Mouse (Mus musculus) limb, embryonic 15.5 days (tissue): ENCODE results near the gene Nap1l4. TPM values are rescaled to one million over a fixed set of nuclear protein-coding genes. Genes with fewer than 3 reads are reported as not detected.
"Not testable (repeated sequence)": the region's sequence is repeated elsewhere in the genome, so short reads cannot be mapped to it uniquely, and the experiment has no call there.

Source experiments
- ATAC-seq: fragments of 200-750 bp; cut with Nextera tagmentation; 2 replicates; pipeline ENCODE4 v1.8.0; 2017; ENCODE audit warnings: low read depth, moderate TSS enrichment; ENCODE audit not compliant: insufficient number of reproducible peaks, low FRiP score, low TSS enrichment
- H3K27ac ChIP-seq: fragments of 300-500 bp; sonication (generic); 2 replicates; pipeline ENCODE4 v1.5.1; 2015; ENCODE audit warnings: moderate library complexity, mild to moderate bottlenecking, inconsistent platforms
- H3K27me3 ChIP-seq: fragments of 300-500 bp; sonication (generic); 2 replicates; pipeline ENCODE4 v1.6.1; 2015; ENCODE audit warnings: inconsistent platforms
- H3K36me3 ChIP-seq: fragments of 300-500 bp; sonication (generic); 2 replicates; pipeline ENCODE4 v1.6.1; 2015; ENCODE audit warnings: inconsistent platforms
- H3K4me1 ChIP-seq: fragments of 300-500 bp; sonication (generic); 2 replicates; pipeline ENCODE4 v1.6.1; 2015; ENCODE audit warnings: inconsistent platforms
- H3K4me2 ChIP-seq: fragments of 300-500 bp; sonication (generic); 2 replicates; pipeline ENCODE4 v1.6.1; 2015; ENCODE audit warnings: mild to moderate bottlenecking, inconsistent platforms
- H3K4me3 ChIP-seq: fragments of 300-500 bp; sonication (generic); 2 replicates; pipeline ENCODE4 v1.5.1; 2015; ENCODE audit warnings: mild to moderate bottlenecking, inconsistent platforms
- H3K9ac ChIP-seq: fragments of 300-500 bp; sonication (generic); 2 replicates; pipeline ENCODE4 v1.6.1; 2015; ENCODE audit warnings: inconsistent platforms
- H3K9me3 ChIP-seq: fragments of 300-500 bp; sonication (generic); 2 replicates; pipeline ENCODE4 v1.6.1; 2016; ENCODE audit warnings: inconsistent platforms
- WGBS: fragments of 180-500 bp; shearing (Covaris S2); methylation state at CpG from one replicate; pipeline ENCODE4 v1.1.7; 2015; 5-methylcytosine and 5-hydroxymethylcytosine counted together
- polyA plus RNA-seq: library from polyadenylated mRNA; unstranded; fragments of >200 nt; fragmentation: Nextera tagmentation; extraction: Ambion mirVana; gene quantifications from 2 replicates; pipeline ENCODE4 v1.2.1, GENCODE M21; 2015

The Nap1l4 gene
- polyA plus RNA-seq, 1 experiment from 2014 or later = 211 TPM

DNA sequence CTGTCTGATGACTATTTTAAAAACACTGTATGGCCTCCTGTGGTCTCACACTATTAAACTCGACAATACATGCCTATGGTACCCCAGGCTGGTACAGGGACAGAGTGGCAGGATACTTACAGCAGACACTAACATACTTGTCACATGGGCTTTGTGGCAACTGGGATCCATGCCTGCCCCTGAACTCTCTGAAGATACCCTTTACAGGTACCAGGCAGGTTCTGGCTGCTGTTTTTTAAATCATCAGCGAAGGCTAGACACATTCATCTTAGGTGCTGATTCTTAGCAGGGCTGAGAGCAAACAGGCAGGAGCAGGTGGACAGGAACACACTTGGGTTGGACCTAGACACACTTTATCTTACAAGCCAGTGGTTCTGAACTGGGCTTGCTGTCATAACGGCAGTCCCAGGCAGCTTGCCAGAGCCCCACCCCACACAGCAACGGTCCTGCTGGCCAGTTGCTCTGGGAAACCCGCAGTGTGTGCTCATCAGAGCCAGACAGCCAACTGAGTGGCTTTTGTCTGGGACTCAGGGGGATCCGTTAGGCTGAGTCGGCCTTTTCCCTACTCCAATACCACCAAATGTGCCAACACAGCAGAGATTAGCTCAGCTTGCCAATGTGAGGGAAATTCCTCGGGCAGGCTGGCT is 8.2 kb upstream of the Nap1l4 start:
- no peaks in the 10 kb centered on the region for H3K4me1 ChIP-seq
- no peak for ATAC-seq
- no peaks in the 10 kb centered on the region for H3K27me3 ChIP-seq
- WGBS = 80% methylated on average over 8 of the region's 8 CpGs
- no peak overlapping the region for H3K27ac ChIP-seq
- H3K9ac ChIP-seq = no peak overlapping the region
- no peak overlapping the region for H3K4me2 ChIP-seq
- peaks cover 73% of the 10 kb centered on the region for H3K36me3 ChIP-seq
- no peaks in the 10 kb centered on the region for H3K9me3 ChIP-seq
- no peak overlapping the region for H3K4me3 ChIP-seq

DNA sequence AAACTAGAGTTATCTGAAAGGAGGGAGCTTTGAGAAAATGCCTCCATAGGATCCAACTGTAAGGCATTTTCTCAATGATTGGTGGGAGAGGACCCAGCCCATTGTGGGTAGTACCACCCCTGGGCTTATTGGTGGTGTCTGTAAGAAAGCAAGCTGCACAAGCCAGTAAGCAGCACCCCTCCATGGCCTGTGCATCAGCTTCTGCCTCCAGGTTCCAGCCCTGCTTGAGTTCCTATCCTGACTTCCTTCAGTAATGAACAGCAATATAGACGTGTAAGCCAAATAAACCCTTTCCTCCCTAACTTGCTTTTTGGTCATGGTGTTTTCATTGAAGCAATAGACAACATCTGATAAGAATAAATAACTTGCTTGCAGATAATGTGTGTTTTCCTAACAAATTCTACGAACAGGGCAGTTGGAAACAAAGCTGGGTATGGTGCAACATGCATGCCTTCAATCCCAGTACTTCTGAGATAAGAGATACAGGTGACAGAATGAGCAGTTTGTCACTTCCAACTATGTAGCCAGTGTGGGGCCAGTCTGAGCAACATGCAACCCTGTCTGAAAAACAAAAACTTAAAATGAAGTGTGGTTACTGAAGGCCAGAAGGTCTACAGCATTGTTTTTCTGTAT is 798 bp upstream of the Nap1l4 start:
- ATAC-seq = 0 out of 2 replicates have a peak, but pooled peaks have one; percentile 3
- WGBS = 34% methylated on average over 2 of the region's 2 CpGs

DNA sequence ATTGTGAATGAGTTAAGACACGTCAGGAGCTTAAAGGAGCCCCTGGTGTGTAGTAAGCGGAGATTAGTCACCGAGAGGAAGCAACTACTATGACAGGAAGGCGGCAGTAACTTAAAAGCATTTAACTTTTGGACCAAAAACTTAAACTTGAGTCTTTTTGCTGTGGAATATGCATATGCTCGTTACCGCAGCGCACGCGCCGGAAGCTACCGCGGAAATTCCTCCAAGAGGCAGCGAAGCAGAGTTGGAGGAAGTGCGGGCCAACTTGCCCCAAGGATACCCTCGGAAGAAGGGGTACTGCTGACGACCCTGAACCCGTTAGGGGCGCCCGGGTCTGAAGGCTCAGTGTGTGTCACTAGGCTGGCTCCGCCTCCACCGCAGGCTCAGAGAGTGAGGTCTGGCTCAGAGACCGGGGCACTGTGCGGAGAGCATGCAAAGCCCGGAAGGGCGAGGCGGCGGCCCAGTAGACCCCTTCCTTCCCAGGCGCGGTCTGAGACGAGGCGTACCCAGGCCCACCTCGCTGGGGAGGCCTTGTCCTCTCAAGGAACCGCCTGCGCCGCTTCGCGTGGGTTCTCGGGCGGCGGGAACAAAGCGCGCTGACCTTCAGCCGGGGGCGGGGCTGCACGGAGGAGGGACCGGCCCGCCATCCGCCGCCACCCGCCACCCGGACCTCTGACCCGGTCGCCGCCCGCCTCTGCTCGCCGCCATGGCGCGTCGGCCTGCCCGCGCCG is 510 bp downstream of the Nap1l4 start:
- H3K4me1 ChIP-seq = peaks cover 13% of the 10 kb centered on the region
- H3K4me2 ChIP-seq = peak overlapping the region; percentile 56
- H3K9ac ChIP-seq = peak overlapping the region; percentile 81
- no peaks in the 10 kb centered on the region for H3K27me3 ChIP-seq
- H3K9me3 ChIP-seq = no peaks in the 10 kb centered on the region
- ATAC-seq = peak; percentile 60
- WGBS = under 1% methylated on average over 61 of the region's 63 CpGs
- H3K4me3 ChIP-seq = peak overlapping the region; percentile 98
- H3K36me3 ChIP-seq = no peaks in the 10 kb centered on the region; the same call in 1 of the 2 replicates
- peak overlapping the region; percentile 94 for H3K27ac ChIP-seq

More for the DNA sequence above, 798 bp upstream of the Nap1l4 start:
- peak overlapping the region; percentile 79 for H3K9ac ChIP-seq
- H3K4me1 ChIP-seq = peaks cover 9% of the 10 kb centered on the region
- H3K4me2 ChIP-seq = peak overlapping the region; percentile 87
- peak overlapping the region; percentile 94 for H3K27ac ChIP-seq
- no peaks in the 10 kb centered on the region for H3K27me3 ChIP-seq
- H3K36me3 ChIP-seq = peaks cover under 1% of the 10 kb centered on the region; the same call in 1 of the 2 replicates
- peak overlapping the region; percentile 98 for H3K4me3 ChIP-seq
- no peaks in the 10 kb centered on the region for H3K9me3 ChIP-seq

DNA sequence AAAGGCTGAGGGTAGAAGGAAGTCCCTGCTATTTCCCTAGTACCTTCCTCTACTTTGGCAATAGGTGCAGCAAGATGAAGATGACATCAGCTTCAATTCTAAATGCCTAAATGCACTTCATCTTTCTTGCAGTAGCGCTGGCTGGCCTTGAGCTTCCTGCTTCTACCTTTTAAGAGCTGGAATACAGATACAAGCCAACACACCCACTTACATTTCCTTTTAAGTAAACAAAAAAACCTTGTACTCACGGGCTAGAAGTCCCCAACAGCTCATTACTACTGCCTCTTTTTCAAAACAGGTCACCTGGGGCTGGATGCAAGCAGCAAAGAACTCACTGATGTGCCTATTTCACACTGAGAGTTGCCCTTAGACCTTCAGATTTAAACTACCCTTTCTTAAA is 2.4 kb downstream of the Nap1l4 start:
- no peak overlapping the region for H3K27ac ChIP-seq
- no peak for ATAC-seq
- no peaks in the 10 kb centered on the region; the same call in 1 of the 2 replicates for H3K36me3 ChIP-seq
- no peaks in the 10 kb centered on the region for H3K9me3 ChIP-seq
- 51% methylated on average over 2 of the region's 2 CpGs for WGBS
- H3K4me2 ChIP-seq = no peak overlapping the region
- no peaks in the 10 kb centered on the region for H3K27me3 ChIP-seq
- H3K4me1 ChIP-seq = peaks cover 13% of the 10 kb centered on the region
- H3K9ac ChIP-seq = no peak overlapping the region
- no peak overlapping the region for H3K4me3 ChIP-seq

DNA sequence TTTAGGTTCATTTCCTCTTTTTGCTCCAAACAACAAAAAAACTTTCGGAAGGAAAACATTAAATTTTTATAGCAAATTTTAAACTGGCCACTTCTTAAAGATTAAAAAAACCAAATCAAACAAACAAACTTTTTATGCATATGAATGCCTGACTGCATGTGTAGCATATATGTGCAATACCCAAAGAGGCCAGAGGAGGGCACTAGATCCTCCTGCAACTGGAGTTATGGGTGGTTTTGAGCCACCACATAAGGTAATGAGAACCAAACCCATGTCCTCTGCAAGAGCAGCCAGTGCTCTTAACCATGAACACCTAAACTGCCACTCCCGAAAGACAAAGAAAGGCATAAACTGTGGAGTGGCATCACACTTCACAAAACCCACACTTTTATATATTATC is 4.5 kb downstream of the Nap1l4 start:
- Histone ChIP-seq H3K4me1 (peaks cover 9% of the 10 kb centered on the region), H3K27me3 (no peaks in the 10 kb centered on the region), H3K9me3 (no peaks in the 10 kb centered on the region), H3K4me3 (no peak overlapping the region), H3K27ac (no peak overlapping the region), H3K9ac (no peak overlapping the region), H3K4me2 (no peak overlapping the region), H3K36me3 (peaks cover 14% of the 10 kb centered on the region)
- WGBS = 87% methylated on average over 2 of the region's 2 CpGs
- no peak for ATAC-seq

DNA sequence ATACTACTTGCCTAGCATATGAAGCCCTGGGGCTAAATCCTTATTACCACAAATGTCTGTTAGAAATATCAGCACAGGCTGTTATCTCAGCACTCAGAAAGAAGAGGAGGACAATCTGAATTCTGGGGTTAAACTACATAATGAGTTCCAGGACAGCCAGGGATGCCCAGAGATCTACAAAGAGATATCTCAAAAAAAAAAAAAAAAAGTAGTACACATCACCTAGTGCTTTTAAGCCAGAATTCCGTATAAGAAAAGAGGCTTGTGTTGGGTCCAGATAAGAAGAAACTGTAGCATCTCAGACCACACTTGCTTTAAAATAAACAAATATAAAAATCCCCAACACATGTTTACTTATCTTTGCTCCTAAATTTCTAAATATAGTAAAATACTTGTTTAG is 10.2 kb downstream of the Nap1l4 start:
- Histone ChIP-seq H3K36me3 (peaks cover 67% of the 10 kb centered on the region), H3K27ac (no peak overlapping the region), H3K4me3 (no peak overlapping the region), H3K4me1 (no peaks in the 10 kb centered on the region; the same call in 1 of the 2 replicates), H3K27me3 (no peaks in the 10 kb centered on the region), H3K4me2 (no peak overlapping the region), H3K9ac (no peak overlapping the region), H3K9me3 (no peaks in the 10 kb centered on the region)
- 74% methylated on average over 1 of the region's 1 CpGs for WGBS
- ATAC-seq = no peak

DNA sequence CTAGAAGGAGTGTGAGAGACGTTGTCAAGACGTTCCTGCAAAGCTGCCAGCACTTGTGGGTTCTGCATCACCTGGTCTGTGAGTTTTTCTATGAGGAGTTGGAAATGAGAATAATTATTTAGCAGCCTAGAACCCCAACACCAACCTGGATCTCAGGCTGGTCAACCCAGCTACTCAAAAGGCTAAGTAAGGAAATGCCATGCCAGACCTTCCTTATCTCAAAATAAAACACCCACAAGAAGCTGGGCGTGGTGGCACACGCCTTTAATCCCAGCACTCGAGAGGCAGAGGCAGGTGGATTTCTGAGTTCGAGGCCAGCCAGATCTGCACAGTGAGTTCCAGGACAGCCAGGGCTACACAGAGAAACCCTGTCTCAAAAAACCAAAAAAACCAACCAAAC is 10.7 kb downstream of the Nap1l4 start:
- H3K9ac ChIP-seq, H3K27ac ChIP-seq, ATAC-seq, H3K9me3 ChIP-seq, H3K27me3 ChIP-seq, H3K4me1 ChIP-seq, H3K4me2 ChIP-seq, H3K4me3 ChIP-seq: not testable (repeated sequence)
- WGBS = 84% methylated on average over 6 of the region's 6 CpGs
- peaks cover 72% of the 10 kb centered on the region for H3K36me3 ChIP-seq

DNA sequence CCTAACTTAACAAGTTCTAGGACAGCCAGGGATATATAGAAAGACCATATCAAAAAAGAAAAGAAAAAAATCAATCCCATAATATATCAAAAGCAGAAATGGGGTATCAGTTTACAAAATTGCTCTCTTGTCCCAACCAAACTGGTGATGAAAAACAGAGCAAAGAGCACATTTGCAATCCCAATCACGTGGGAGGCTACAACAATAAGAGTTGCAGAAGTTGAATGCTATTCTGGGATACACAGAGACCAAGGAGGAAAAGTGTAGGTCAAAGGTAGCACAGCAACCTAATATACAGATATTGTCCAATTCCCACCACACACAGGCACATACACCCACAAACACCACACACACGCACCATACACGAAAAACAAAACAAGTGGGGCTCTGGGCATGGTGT is 12.7 kb downstream of the Nap1l4 start:
- no peaks in the 10 kb centered on the region for H3K27me3 ChIP-seq
- 82% methylated on average over 3 of the region's 3 CpGs for WGBS
- no peaks in the 10 kb centered on the region for H3K4me1 ChIP-seq
- H3K36me3 ChIP-seq = peaks cover 90% of the 10 kb centered on the region
- no peaks in the 10 kb centered on the region for H3K9me3 ChIP-seq
- ATAC-seq = no peak
- H3K27ac ChIP-seq = no peak overlapping the region
- no peak overlapping the region for H3K4me3 ChIP-seq
- H3K9ac ChIP-seq = no peak overlapping the region
- no peak overlapping the region for H3K4me2 ChIP-seq

DNA sequence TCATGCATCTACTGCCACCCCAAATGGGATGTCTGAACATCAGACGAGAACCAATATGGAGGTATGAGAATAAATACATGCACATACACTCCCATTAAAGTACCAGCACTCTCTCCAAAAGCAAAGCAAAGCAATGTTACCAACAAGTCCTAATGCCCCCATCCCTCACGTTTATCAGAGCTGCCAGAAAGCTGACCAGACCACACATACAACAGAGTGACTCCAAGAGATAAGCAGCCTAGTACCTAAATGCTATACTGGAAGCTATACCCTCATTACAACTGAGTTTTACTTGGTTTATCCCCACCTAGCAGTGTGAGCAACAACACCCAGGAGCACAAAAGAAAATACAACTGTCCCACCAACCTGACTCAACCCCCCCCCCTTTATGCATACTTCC is 15.6 kb downstream of the Nap1l4 start:
- Histone ChIP-seq H3K36me3 (peaks cover 96% of the 10 kb centered on the region), H3K27ac (no peak overlapping the region), H3K4me2 (no peak overlapping the region), H3K9me3 (no peaks in the 10 kb centered on the region), H3K4me3 (no peak overlapping the region), H3K4me1 (no peaks in the 10 kb centered on the region), H3K9ac (no peak overlapping the region), H3K27me3 (no peaks in the 10 kb centered on the region)
- 73% methylated on average over 2 of the region's 2 CpGs for WGBS
- no peak for ATAC-seq

DNA sequence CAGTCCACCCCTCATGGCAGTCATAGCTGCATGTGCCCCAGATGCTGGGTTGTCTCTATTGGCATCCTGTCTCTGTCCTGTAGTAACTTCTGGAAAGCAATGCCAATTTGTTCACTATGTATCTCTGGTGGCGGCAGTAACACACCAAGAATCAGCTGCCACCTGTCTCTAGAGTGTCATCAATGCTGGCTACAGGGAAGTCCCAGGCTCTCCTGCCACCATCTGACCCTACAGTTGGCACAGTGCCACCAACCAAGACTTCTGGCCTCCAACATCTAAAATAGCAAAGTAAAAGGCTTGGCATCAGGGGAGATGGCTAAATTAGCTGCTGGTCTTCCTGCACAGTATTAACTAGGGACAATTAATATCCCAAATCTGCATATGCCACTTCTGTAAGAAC is 16.5 kb downstream of the Nap1l4 start:
- Histone ChIP-seq H3K4me2 (no peak overlapping the region), H3K4me1 (no peaks in the 10 kb centered on the region), H3K4me3 (no peak overlapping the region), H3K36me3 (peaks cover 96% of the 10 kb centered on the region), H3K27me3 (no peaks in the 10 kb centered on the region), H3K9me3 (no peaks in the 10 kb centered on the region), H3K27ac (no peak overlapping the region), H3K9ac (no peak overlapping the region)
- no peak for ATAC-seq
- WGBS = 74% methylated on average over 1 of the region's 1 CpGs

DNA sequence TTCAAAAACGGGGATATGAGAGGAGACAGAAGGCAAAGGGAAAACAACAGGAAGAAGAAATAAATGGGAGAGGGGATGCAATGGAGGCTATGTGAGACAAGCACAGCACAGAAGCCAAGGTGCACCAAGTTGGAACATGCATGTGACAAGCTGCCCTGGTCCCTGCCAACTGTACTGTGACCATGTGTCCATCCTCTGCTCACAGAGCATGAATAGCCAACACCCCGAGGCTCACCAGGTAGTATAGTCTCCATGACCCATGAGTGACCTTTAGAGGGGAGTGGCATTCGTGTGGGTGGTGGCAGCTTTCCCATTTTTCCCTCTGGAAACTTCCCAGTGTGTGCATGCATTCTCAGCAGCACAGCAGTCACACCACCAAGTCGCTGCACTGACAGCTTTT is 29.6 kb downstream of the Nap1l4 start:
- Histone ChIP-seq H3K27ac (no peak overlapping the region), H3K9me3 (no peaks in the 10 kb centered on the region), H3K4me3 (no peak overlapping the region), H3K9ac (no peak overlapping the region), H3K36me3 (peaks cover 95% of the 10 kb centered on the region), H3K4me2 (no peak overlapping the region), H3K27me3 (no peaks in the 10 kb centered on the region), H3K4me1 (no peaks in the 10 kb centered on the region)
- no peak for ATAC-seq
- WGBS = 82% methylated on average over 4 of the region's 4 CpGs

DNA sequence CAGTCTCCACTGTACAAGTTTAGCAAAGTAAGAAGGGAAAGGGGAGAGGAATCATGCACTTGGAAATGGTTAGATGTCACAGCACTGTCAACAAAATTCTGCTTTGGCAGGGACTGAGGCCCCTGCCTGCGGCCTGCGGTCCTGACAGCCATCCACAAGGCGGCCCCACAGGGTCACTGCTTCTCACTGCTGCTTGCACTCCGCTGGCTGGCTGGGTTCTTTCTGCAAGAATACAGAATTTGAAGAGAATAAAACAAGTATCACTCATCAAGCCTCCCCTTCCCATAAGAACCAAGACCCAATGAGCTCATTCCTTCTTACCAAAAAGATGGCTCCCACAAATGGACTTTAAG is 34.5 kb downstream of the Nap1l4 start:
- WGBS = 93% methylated on average over 4 of the region's 4 CpGs
- H3K27me3 ChIP-seq = no peaks in the 10 kb centered on the region
- no peak overlapping the region for H3K4me3 ChIP-seq
- no peaks in the 10 kb centered on the region for H3K4me1 ChIP-seq
- no peaks in the 10 kb centered on the region for H3K9me3 ChIP-seq
- H3K9ac ChIP-seq = no peak overlapping the region
- H3K4me2 ChIP-seq = no peak overlapping the region
- H3K36me3 ChIP-seq = peaks cover 75% of the 10 kb centered on the region
- no peak overlapping the region for H3K27ac ChIP-seq
- no peak for ATAC-seq
